Mouse (Mus musculus) spleen, postnatal 0 days (tissue): Measurements from ENCODE around the gene Dyrk3. TPM values are rescaled to one million over a fixed set of nuclear protein-coding genes. Genes with fewer than 3 reads are reported as not detected.

ENCODE experiments used
- polyA plus RNA-seq: library from polyadenylated mRNA; unstranded; fragments of >200 nt; fragmentation: Nextera tagmentation; extraction: Ambion mirVana; gene quantifications from 2 replicates; pipeline ENCODE4 v1.2.1, GENCODE M21; 2015

Gene Dyrk3
- polyA plus RNA-seq: 16.6 and 19.5 TPM in 2 replicates

GRCm38 (mm10) chr1:131138191-131139016, at the start of gene Dyrk3:
Gene Dyrk3, minus strand, starts transcription at chr1:131138340.

GRCm38 (mm10) chr1:131153018-131153629, 15.0 kb upstream of the Dyrk3 start, which contains the start of gene Eif2d:
Gene Eif2d, plus strand, starts transcription at chr1:131153181.

GRCm38 (mm10) chr1:131097700-131098094, 40.4 kb downstream of the Dyrk3 start, which contains the start of gene Mapkapk2:
Gene Mapkapk2, minus strand, starts transcription at chr1:131097826.

Other genes starting within 250 kb of the Dyrk3 start
- gene Il20, start 226.9 kb downstream of the Dyrk3 start, polyA plus RNA-seq: not detected in 2 replicates
- gene Il19, start 198.2 kb downstream of the Dyrk3 start, polyA plus RNA-seq: not detected in 2 replicates
- gene Il10, start 118.5 kb downstream of the Dyrk3 start, polyA plus RNA-seq: not detected in 2 replicates
- 22.0 and 29.0 TPM in 2 replicates for gene Mapkapk2, start 40.5 kb downstream of the Dyrk3 start, polyA plus RNA-seq
- 28.3 and 28.7 TPM in 2 replicates for gene Eif2d, start 14.8 kb upstream of the Dyrk3 start, polyA plus RNA-seq
- gene Rassf5, start 106.9 kb upstream of the Dyrk3 start, polyA plus RNA-seq: 17.9 and 24.4 TPM in 2 replicates
- gene Ikbke, start 141.3 kb upstream of the Dyrk3 start, polyA plus RNA-seq: 2.9 and 4.4 TPM in 2 replicates